Mouse (Mus musculus) heart, postnatal 0 days (tissue): ENCODE results near the gene Asic2.

Experiments
- CTCF ChIP-seq: IDR thresholded peaks from 2 replicates; pipeline ENCODE4 v1.5.1; 2016; ENCODE audit warnings: antibody characterized with exemption, control low read depth, low read depth
- EP300 ChIP-seq: IDR thresholded peaks from 2 replicates; pipeline ENCODE4 v1.6.1; 2016; ENCODE audit warnings: antibody characterized with exemption, low read depth

GRCm38 (mm10) chr11:81560374-81560773, 407.9 kb downstream of the Asic2 start:
- TF ChIP-seq CTCF (no peak), EP300 (no peak)
